Mouse (Mus musculus) heart, adult 8-10 months (tissue): ENCODE measurements around the gene Fam187a. TPM values are rescaled to one million over a fixed set of nuclear protein-coding genes. Genes with fewer than 3 reads are reported as not detected.

Source experiments
- DNase-seq: peaks from one replicate; pipeline ENCODE4 v3.0.0; 2022; ENCODE audit warnings: low spot score
- total RNA-seq, 4 experiments: library from RNA; stranded (reverse); gene quantifications; 2 replicates each; pipeline ENCODE4 v1.2.4; 2022

Fam187a gene
- total RNA-seq, 4 experiments from 2014 or later = not detected

GRCm38 (mm10) chr11:102894716-102895115 lies 9.7 kb downstream of the Fam187a start:
- no peak for DNase-seq

GRCm38 (mm10) chr11:102895779-102896178 lies 10.8 kb downstream of the Fam187a start:
- DNase-seq = no peak

- no peak for DNase-seq
Observed at GRCm38 (mm10) chr11:102896641-102897040, 11.7 kb downstream of the Fam187a start.

- DNase-seq = no peak
Observed at GRCm38 (mm10) chr11:102898408-102898807, 13.4 kb downstream of the Fam187a start.

- peak; percentile 69 for DNase-seq
Observed at GRCm38 (mm10) chr11:102900763-102901162, 15.8 kb downstream of the Fam187a start, which contains the start of gene Gfap. TSS of gene Gfap (minus strand) at chr11:102900912.

GRCm38 (mm10) chr11:102901199-102901598 lies 16.2 kb downstream of the Fam187a start:
- no peak for DNase-seq

- no peak for DNase-seq
Observed at GRCm38 (mm10) chr11:102902107-102902506, 17.1 kb downstream of the Fam187a start.

- DNase-seq = no peak
Observed at GRCm38 (mm10) chr11:102903654-102904053, 18.7 kb downstream of the Fam187a start.

- no peak for DNase-seq
Observed at GRCm38 (mm10) chr11:102911376-102911775, 26.4 kb downstream of the Fam187a start.

- DNase-seq = no peak
Observed at GRCm38 (mm10) chr11:102915380-102915779, 30.4 kb downstream of the Fam187a start.

GRCm38 (mm10) chr11:102918077-102918476 lies 33.1 kb downstream of the Fam187a start:
- no peak for DNase-seq

GRCm38 (mm10) chr11:102921491-102921890 lies 36.5 kb downstream of the Fam187a start:
- no peak for DNase-seq

GRCm38 (mm10) chr11:102924557-102925350 lies 39.8 kb downstream of the Fam187a start, which contains the start of gene Kif18b:
TSS of gene Kif18b (minus strand) at chr11:102925124.
- DNase-seq = peak; percentile 93

- DNase-seq = no peak
Observed at GRCm38 (mm10) chr11:102925351-102925717, 40.4 kb downstream of the Fam187a start.

GRCm38 (mm10) chr11:102930672-102931071 lies 45.7 kb downstream of the Fam187a start:
- DNase-seq = peak; percentile 11

GRCm38 (mm10) chr11:102936272-102936671 lies 51.3 kb downstream of the Fam187a start:
- no peak for DNase-seq

Other genes with a start within 250 kb of the Fam187a start
- not detected for gene Meioc, start 221.5 kb upstream of the Fam187a start, total RNA-seq
- gene Ccdc43, start 187.4 kb upstream of the Fam187a start, total RNA-seq = 10 to 100 TPM; 21.0 to 25.0 (median 22.0) TPM
- 1 to 10 TPM; 4.4 to 6.8 (median 6.0) TPM for gene Adam11, start 123.7 kb upstream of the Fam187a start, total RNA-seq
- gene Gjc1, start 65.5 kb upstream of the Fam187a start, total RNA-seq = 10 to 100 TPM; 13.9 to 25.4 (median 20.5) TPM
- 10 to 100 TPM in 2 of 4 experiments, 1 to 10 TPM in 2; 6.3 to 15.9 (median 10.3) TPM for gene Higd1b, start 49.3 kb upstream of the Fam187a start, total RNA-seq
- gene Eftud2, start 4.2 kb upstream of the Fam187a start, total RNA-seq = 10 to 100 TPM; 33.4 to 37.9 (median 35.2) TPM
- under 1 TPM in 3 of 4 experiments, not detected in 1; 0.30 to 0.35 (median 0.34) TPM for gene Ccdc103, start 4.0 kb upstream of the Fam187a start, total RNA-seq
- gene Gfap, start 15.7 kb downstream of the Fam187a start, total RNA-seq = under 1 TPM; 0.09 to 0.38 (median 0.27) TPM
- gene Kif18b, start 40.0 kb downstream of the Fam187a start, total RNA-seq = under 1 TPM in 3 of 4 experiments, not detected in 1; 0.08 to 0.37 (median 0.13) TPM
- gene C1ql1, start 61.5 kb downstream of the Fam187a start, total RNA-seq = not detected
- 10 to 100 TPM; 67.2 to 74.7 (median 70.0) TPM for gene Nmt1, start 143.0 kb downstream of the Fam187a start, total RNA-seq
- gene Dcakd, start 143.2 kb downstream of the Fam187a start, total RNA-seq = 10 to 100 TPM; 54.2 to 95.5 (median 77.9) TPM
- gene Plcd3, start 216.5 kb downstream of the Fam187a start, total RNA-seq = 10 to 100 TPM; 10.7 to 19.1 (median 12.1) TPM
- gene Acbd4, start 216.5 kb downstream of the Fam187a start, total RNA-seq = 10 to 100 TPM; 24.1 to 39.8 (median 32.0) TPM
- 10 to 100 TPM; 15.9 to 18.6 (median 17.0) TPM for gene Hexim1, start 231.1 kb downstream of the Fam187a start, total RNA-seq
- 1 to 10 TPM; 1.2 to 2.0 (median 1.9) TPM for gene Hexim2, start 247.3 kb downstream of the Fam187a start, total RNA-seq